Mouse (Mus musculus) C3H10T1/2 (cell line): ENCODE results near the gene Ceacam5. TPM values are rescaled to one million over a fixed set of nuclear protein-coding genes. Genes with fewer than 3 reads are reported as not detected.

Source experiments
- polyA plus RNA-seq, 2 experiments: library from polyadenylated mRNA; unstranded; fragments of >200 nt; fragmentation: generic; extraction: Trizol; gene quantifications; one replicate each; pipeline ENCODE4 v1.2.1; 2012; ENCODE audit warnings: missing spikeins in 2 of 2

Ceacam5 gene
- polyA plus RNA-seq = not detected

GRCm38 (mm10) chr7:17712938-17713337 lies at the start of gene Ceacam5:
Gene Ceacam5, plus strand, starts transcription at chr7:17713238.

Other genes with a start within 250 kb of the Ceacam5 start
- gene Ceacam14, start 99.4 kb downstream of the Ceacam5 start, polyA plus RNA-seq = not detected
- not detected for gene Gm5155, start 158.5 kb downstream of the Ceacam5 start, polyA plus RNA-seq